Mouse (Mus musculus): ENCODE results near the gene Nat10. TPM values are rescaled to one million over a fixed set of nuclear protein-coding genes. Genes with fewer than 3 reads are reported as not detected.

The Nat10 gene
- polyA plus RNA-seq, 1 experiment from 2014 or later: 23.9 TPM

- H3K27me3 ChIP-seq (replicated peaks): no peaks in the 10 kb centered on the region
- no peak for ATAC-seq (ENCODE audit: low FRiP score, low read depth)
- H3K27ac ChIP-seq: no peak overlapping the region
- no peaks in the 10 kb centered on the region for H3K4me1 ChIP-seq
- WGBS: 97% methylated on average over 2 of the region's 2 CpGs
- no peaks in the 10 kb centered on the region for H3K9me3 ChIP-seq
- H3K4me2 ChIP-seq (replicated peaks): no peak overlapping the region
- H3K36me3 ChIP-seq: peaks cover 42% of the 10 kb centered on the region
- no peak overlapping the region for H3K4me3 ChIP-seq
- no peak overlapping the region for H3K9ac ChIP-seq
These were observed 17.5 kb downstream of the Nat10 start for GRCm38 (mm10) chr2:103743536-103743935.

DNA sequence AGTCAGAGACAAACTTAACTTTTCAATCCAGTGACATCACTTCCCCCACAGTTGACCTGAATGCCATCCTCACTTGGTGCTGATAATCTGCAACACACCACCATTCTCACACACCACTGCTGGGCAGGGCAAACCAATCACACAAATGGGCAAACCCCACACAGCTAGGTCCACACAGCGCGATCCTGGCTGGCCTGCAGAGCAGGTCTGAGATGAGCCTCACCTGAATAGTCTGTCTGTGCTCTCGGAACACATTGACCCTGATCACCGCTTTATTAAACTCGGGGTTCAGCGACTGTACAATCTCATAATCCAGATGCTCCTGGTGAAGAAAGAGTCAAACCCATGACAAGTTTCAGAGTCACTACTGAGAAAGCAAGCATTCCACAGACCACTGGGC, 18.2 kb downstream of the Nat10 start:
- peaks cover 35% of the 10 kb centered on the region for H3K36me3 ChIP-seq
- ATAC-seq (ENCODE audit: low FRiP score, low read depth): no peak
- H3K27me3 ChIP-seq (replicated peaks): no peaks in the 10 kb centered on the region
- no peak overlapping the region for H3K27ac ChIP-seq
- no peaks in the 10 kb centered on the region for H3K9me3 ChIP-seq
- 95% methylated on average over 6 of the region's 6 CpGs for WGBS
- H3K4me3 ChIP-seq: no peak overlapping the region
- H3K4me2 ChIP-seq (replicated peaks): no peak overlapping the region
- H3K9ac ChIP-seq: no peak overlapping the region
- H3K4me1 ChIP-seq: no peaks in the 10 kb centered on the region

GRCm38 (mm10) chr2:103731423-103731822, 29.6 kb downstream of the Nat10 start:
- H3K36me3 ChIP-seq: peaks cover 69% of the 10 kb centered on the region
- no peak overlapping the region for H3K4me3 ChIP-seq
- H3K4me1 ChIP-seq: no peaks in the 10 kb centered on the region
- no peak overlapping the region for H3K4me2 ChIP-seq (replicated peaks)
- ATAC-seq (ENCODE audit: low FRiP score, low read depth): no peak
- H3K27ac ChIP-seq: no peak overlapping the region
- no peaks in the 10 kb centered on the region for H3K9me3 ChIP-seq
- 92% methylated on average over 6 of the region's 6 CpGs for WGBS
- H3K27me3 ChIP-seq (replicated peaks): no peaks in the 10 kb centered on the region
- H3K9ac ChIP-seq: no peak overlapping the region

DNA sequence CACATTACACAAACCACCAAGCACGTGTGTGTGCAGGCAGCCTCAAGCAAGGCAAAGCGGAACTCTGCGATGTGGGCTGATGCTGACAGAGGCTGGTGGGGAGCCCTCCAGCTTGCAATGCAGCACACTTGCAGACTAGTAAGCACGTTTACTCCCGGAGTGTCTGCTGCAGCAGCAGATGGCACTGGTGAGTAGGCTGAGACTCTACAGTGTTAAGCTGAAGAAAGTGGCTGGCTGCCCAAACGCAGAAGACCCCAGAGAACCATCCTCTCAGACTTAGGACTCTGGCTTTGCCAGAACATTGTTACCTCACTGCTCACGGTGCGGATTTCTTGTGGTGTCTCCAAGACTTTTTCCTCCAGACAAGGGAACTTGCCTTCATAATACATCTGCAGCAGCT, 30.1 kb downstream of the Nat10 start:
- no peak for ATAC-seq (ENCODE audit: low FRiP score, low read depth)

DNA sequence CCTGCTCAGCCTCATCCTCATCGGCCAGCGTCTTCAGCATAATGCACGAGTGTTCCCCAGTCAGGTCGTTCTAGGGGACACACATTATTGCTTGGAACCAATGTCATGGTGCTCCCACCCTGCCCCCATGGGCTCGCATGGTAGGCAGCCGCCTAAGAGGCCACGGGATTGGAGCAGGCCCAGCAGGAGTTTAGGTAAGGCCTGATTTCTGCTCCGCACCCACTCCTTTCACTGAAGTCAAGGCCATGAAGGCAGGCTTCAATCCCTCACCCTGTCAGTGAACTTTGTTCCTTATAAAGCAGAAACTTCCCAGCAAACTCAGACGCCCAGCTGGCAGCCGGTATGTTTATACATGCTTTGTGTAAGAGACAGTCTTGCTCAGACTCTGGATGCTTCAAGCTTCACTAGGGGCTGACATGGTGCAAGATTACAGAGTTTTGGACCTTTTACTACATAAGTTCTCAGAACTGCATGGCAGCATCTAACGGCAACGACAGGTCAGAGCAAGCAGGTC, 33.0 kb downstream of the Nat10 start:
- H3K4me1 ChIP-seq: no peaks in the 10 kb centered on the region
- WGBS: 87% methylated on average over 12 of the region's 12 CpGs
- H3K9ac ChIP-seq: no peak overlapping the region
- no peak overlapping the region for H3K4me2 ChIP-seq (replicated peaks)
- no peaks in the 10 kb centered on the region for H3K27me3 ChIP-seq (replicated peaks)
- no peak for ATAC-seq (ENCODE audit: low FRiP score, low read depth)
- H3K27ac ChIP-seq: no peak overlapping the region
- H3K9me3 ChIP-seq: no peaks in the 10 kb centered on the region
- H3K36me3 ChIP-seq: peaks cover 76% of the 10 kb centered on the region
- H3K4me3 ChIP-seq: no peak overlapping the region

More for the DNA sequence above, 30.1 kb downstream of the Nat10 start:
- no peaks in the 10 kb centered on the region for H3K9me3 ChIP-seq
- no peaks in the 10 kb centered on the region for H3K27me3 ChIP-seq (replicated peaks)
- H3K27ac ChIP-seq: no peak overlapping the region
- peaks cover 73% of the 10 kb centered on the region for H3K36me3 ChIP-seq
- H3K4me2 ChIP-seq (replicated peaks): no peak overlapping the region
- no peak overlapping the region for H3K4me3 ChIP-seq
- no peaks in the 10 kb centered on the region for H3K4me1 ChIP-seq
- H3K9ac ChIP-seq: no peak overlapping the region
- WGBS: 93% methylated on average over 8 of the region's 8 CpGs

- no peak overlapping the region for H3K4me2 ChIP-seq (replicated peaks)
- WGBS: 86% methylated on average over 2 of the region's 2 CpGs
- H3K9me3 ChIP-seq: no peaks in the 10 kb centered on the region
- peaks cover 76% of the 10 kb centered on the region for H3K36me3 ChIP-seq
- H3K27me3 ChIP-seq (replicated peaks): no peaks in the 10 kb centered on the region
- H3K27ac ChIP-seq: no peak overlapping the region
- ATAC-seq (ENCODE audit: low FRiP score, low read depth): no peak
- no peak overlapping the region for H3K9ac ChIP-seq
- H3K4me1 ChIP-seq: no peaks in the 10 kb centered on the region
- H3K4me3 ChIP-seq: no peak overlapping the region
These were observed 36.5 kb downstream of the Nat10 start for GRCm38 (mm10) chr2:103724521-103724920.

- Histone ChIP-seq H3K27me3 (replicated peaks) (no peaks in the 10 kb centered on the region), H3K4me3 (no peak overlapping the region), H3K4me1 (no peaks in the 10 kb centered on the region), H3K9ac (no peak overlapping the region), H3K36me3 (peaks cover 73% of the 10 kb centered on the region), H3K9me3 (no peaks in the 10 kb centered on the region), H3K27ac (no peak overlapping the region), H3K4me2 (replicated peaks) (no peak overlapping the region)
- WGBS: 96% methylated on average over 7 of the region's 7 CpGs
- ATAC-seq (ENCODE audit: low FRiP score, low read depth): peak; percentile 27; the same call in 1 of the 2 replicates
These were observed 41.8 kb downstream of the Nat10 start for GRCm38 (mm10) chr2:103719292-103719646.

DNA sequence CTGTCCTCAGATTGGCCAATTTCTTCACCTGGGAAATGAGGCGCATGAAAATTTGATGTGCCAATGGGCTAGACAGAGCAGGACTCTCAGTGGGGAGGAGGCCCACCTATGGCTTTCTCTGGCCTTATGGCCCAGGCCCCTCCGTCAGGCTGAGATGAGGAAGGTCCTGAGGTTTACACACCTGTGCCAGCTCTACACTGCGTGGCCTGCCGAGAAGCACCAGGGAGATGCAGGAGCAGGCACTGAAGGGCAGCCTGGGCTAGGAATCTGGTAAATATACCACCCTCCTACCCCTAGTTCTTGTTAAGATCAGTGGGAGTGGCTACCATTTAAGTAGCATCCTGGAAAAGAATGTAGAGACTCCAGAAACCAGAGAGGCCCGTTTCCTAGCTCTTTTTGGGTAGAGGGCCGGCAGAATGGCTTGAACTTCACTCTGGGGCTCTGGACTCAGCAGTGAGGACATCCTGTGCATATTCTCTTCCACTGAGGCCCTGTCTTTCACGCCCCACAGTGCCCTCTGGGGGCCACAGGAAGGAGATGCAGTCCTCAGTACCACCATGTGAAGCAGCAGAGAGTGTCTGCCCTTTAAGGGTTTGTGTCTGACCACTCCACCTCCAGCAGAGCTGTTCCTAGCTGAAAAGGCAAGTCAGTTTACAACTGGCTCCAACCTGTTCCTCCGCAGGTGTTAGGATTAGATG, 42.3 kb downstream of the Nat10 start:
- no peaks in the 10 kb centered on the region for H3K27me3 ChIP-seq (replicated peaks)
- H3K9ac ChIP-seq: no peak overlapping the region
- no peaks in the 10 kb centered on the region for H3K9me3 ChIP-seq
- peaks cover 69% of the 10 kb centered on the region for H3K36me3 ChIP-seq
- no peaks in the 10 kb centered on the region for H3K4me1 ChIP-seq
- WGBS: 64% methylated on average over 8 of the region's 8 CpGs
- no peak overlapping the region for H3K4me3 ChIP-seq
- ATAC-seq (ENCODE audit: low FRiP score, low read depth): peak; percentile 60
- no peak overlapping the region for H3K27ac ChIP-seq
- H3K4me2 ChIP-seq (replicated peaks): no peak overlapping the region

- Histone ChIP-seq H3K36me3 (peaks cover 49% of the 10 kb centered on the region), H3K9ac (no peak overlapping the region), H3K27ac (no peak overlapping the region), H3K4me1 (no peaks in the 10 kb centered on the region), H3K9me3 (no peaks in the 10 kb centered on the region), H3K4me3 (no peak overlapping the region), H3K4me2 (replicated peaks) (no peak overlapping the region), H3K27me3 (replicated peaks) (no peaks in the 10 kb centered on the region)
- 76% methylated on average over 4 of the region's 4 CpGs for whole genome bisulfite sequencing
- no peak for ATAC-seq (ENCODE audit: low FRiP score, low read depth)
These were observed 46.7 kb downstream of the Nat10 start for GRCm38 (mm10) chr2:103714412-103714811.

DNA sequence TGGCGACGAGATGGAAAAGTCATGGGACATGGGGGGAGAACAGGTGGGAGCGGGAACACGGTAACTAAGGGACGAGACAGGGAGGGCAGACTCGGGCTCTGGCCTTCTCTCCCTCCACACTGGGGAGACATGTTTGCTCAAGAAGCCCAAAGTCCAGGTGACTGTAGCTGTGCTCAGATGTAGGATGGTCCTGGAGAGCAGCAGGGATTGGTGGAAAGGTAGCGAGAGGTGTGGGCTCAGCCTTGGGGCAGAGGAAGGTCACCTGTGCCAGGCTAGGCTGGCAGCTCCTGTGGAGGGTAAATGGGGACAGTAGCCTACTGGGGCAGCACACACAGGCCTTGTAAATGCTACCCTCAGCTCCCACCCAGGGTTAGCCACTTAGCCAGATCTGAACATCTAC, 47.2 kb downstream of the Nat10 start:
- H3K27ac ChIP-seq: no peak overlapping the region
- ATAC-seq (ENCODE audit: low FRiP score, low read depth): no peak
- WGBS: 83% methylated on average over 7 of the region's 7 CpGs
- no peaks in the 10 kb centered on the region for H3K9me3 ChIP-seq
- H3K4me2 ChIP-seq (replicated peaks): no peak overlapping the region
- H3K4me3 ChIP-seq: no peak overlapping the region
- no peak overlapping the region for H3K9ac ChIP-seq
- peaks cover 49% of the 10 kb centered on the region for H3K36me3 ChIP-seq
- H3K4me1 ChIP-seq: no peaks in the 10 kb centered on the region
- no peaks in the 10 kb centered on the region for H3K27me3 ChIP-seq (replicated peaks)

- WGBS: 95% methylated on average over 7 of the region's 7 CpGs
- H3K27ac ChIP-seq: no peak overlapping the region
- peaks cover 49% of the 10 kb centered on the region for H3K36me3 ChIP-seq
- no peak for ATAC-seq (ENCODE audit: low FRiP score, low read depth)
- H3K9me3 ChIP-seq: no peaks in the 10 kb centered on the region
- H3K4me2 ChIP-seq (replicated peaks): no peak overlapping the region
- no peak overlapping the region for H3K4me3 ChIP-seq
- peaks cover 7% of the 10 kb centered on the region for H3K4me1 ChIP-seq
- no peak overlapping the region for H3K9ac ChIP-seq
- no peaks in the 10 kb centered on the region for H3K27me3 ChIP-seq (replicated peaks)
These were observed 50.2 kb downstream of the Nat10 start for GRCm38 (mm10) chr2:103710849-103711248.

DNA sequence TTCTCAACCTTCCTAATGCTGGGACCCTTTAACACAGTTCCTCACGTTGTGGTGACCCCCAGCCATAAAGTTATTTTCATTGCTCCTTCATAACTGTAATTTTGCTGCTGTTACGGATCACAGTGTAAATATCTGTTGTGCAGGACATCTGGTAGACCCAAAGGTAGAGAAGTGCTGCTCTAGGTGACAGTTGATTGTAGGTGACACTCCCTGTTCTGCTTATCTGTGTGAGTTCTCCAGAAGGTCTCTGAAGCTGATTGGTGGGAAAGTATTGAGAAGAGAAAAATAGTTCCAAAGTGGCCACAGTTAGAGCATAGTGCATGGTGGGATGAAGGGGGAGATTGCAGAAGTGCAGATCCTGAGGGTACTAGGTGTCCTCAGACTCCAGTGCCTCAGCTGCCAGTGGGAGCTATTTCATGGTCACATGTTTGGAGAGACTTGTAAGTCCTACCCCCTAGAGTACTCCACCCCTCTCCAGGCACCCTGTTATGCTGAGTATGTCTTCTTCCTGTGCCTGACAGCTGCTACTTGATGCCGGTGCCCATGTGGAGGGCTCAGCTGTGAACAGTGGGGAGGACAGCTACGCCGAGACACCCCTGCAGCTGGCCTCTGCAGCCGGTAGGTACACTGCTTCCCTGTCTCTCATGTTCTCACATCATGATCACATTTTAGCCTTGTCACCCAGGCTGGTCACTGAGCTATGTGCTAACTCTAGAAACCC, 53.9 kb downstream of the Nat10 start:
- no peak overlapping the region for H3K4me3 ChIP-seq
- H3K27me3 ChIP-seq (replicated peaks): no peaks in the 10 kb centered on the region
- WGBS: 85% methylated on average over 6 of the region's 6 CpGs
- no peaks in the 10 kb centered on the region for H3K9me3 ChIP-seq
- peaks cover 42% of the 10 kb centered on the region for H3K36me3 ChIP-seq
- H3K9ac ChIP-seq: no peak overlapping the region
- H3K4me2 ChIP-seq (replicated peaks): no peak overlapping the region
- no peak overlapping the region for H3K27ac ChIP-seq
- H3K4me1 ChIP-seq: peaks cover 8% of the 10 kb centered on the region
- ATAC-seq (ENCODE audit: low FRiP score, low read depth): no peak

Data from neural tube, embryonic 12.5 days (tissue).